Mouse (Mus musculus): ENCODE measurements around the gene Sema4b.
A peak's percentile ranks its signal among the peaks of the same experiment; 100 is the strongest.

The Sema4b gene

GRCm38 (mm10) chr7:80267764-80268163, 81.1 kb downstream of the Sema4b start:
- DNase-seq (ENCODE audit: low read depth, low spot score), result no peak

- DNase-seq (ENCODE audit: low read depth, low spot score), result peak; percentile 84
Observed at GRCm38 (mm10) chr7:80268897-80269750, 82.5 kb downstream of the Sema4b start, which contains the start of gene Vps33b. Gene Vps33b, plus strand, starts transcription at chr7:80269649.

- no peak for DNase-seq (ENCODE audit: low read depth, low spot score)
Observed at GRCm38 (mm10) chr7:80269751-80270255, 83.2 kb downstream of the Sema4b start.

- no peak for DNase-seq (ENCODE audit: low read depth, low spot score)
Observed at GRCm38 (mm10) chr7:80273456-80273855, 86.8 kb downstream of the Sema4b start.

Data from brain, embryonic 18.5 days (tissue).